11 mouse cellular contexts compared by ENCODE assay signal in genomic region chr11:31563826-31564741, GRCm38 (mm10).
DNase-seq lines count a peak whose midpoint lies in the region; ATAC-seq and TF ChIP-seq lines count a peak whose summit lies in the region.
"Had no signal": no experiment of that assay in that cellular context is flagged by ENCODE, and none has a peak within 500 bp of the region (broad histone marks: within the 10 kb centered on the region; RNA-seq: fewer than 3 reads in every experiment).

No protein-coding gene starts in this region.

- DNase-seq in Patski (ENCODE audit: low read depth, low spot score) = peak; percentile 85
- peak; percentile 15 to 37 for DNase-seq in gastrocnemius, adult 8-10 months (ENCODE audit: low spot score in 2 of 2)
- peak; percentile 66 for DNase-seq in heart, postnatal 25 days (ENCODE audit: low spot score)
- no peak for DNase-seq in thymus, postnatal 4 days
- no peak for DNase-seq in liver, postnatal 0 days
- DNase-seq in cerebellum, adult 2 months = no peak
- no peak for DNase-seq in layer of hippocampus, adult 18-20 months (ENCODE audit: low spot score in 2 of 2)

- in situ Hi-C loops in Patski (cut with MboI; ENCODE audit: low pct_unique_long_range_greater_than_20kb) = no loop called here

- no peaks in the 10 kb centered on the region for H3K27me3 ChIP-seq in Patski
- no peaks in the 10 kb centered on the region for H3K27me3 ChIP-seq in lung, embryonic 16.5 days (ENCODE audit: control insufficient read depth, insufficient read depth, low read depth, low read length)
- H3K27me3 ChIP-seq in liver, postnatal 0 days (ENCODE audit: insufficient read depth, low read length) = no peaks in the 10 kb centered on the region
- no peaks in the 10 kb centered on the region; the same call in 1 of the 2 replicates for H3K27me3 ChIP-seq in cerebellum, adult 2 months (ENCODE audit: control insufficient read depth, insufficient read depth, low read length)
- H3K27me3 ChIP-seq: forebrain, embryonic 12.5 days had no signal

- POLR2A ChIA-PET in Patski (lab: Charles Lee) = interaction anchor here (0.9 to 2.1 kb wide), 3 partner anchors 9 to 195 kb away, joined by 4 to 7 read pairs (median 6); no protein-coding TSS in a partner anchor

- TF ChIP-seq CTCF in Patski (IDR thresholded peaks at IDR 0.05) = no peak
- TF ChIP-seq CTCF in liver, postnatal 0 days (IDR thresholded peaks at IDR 0.05; ENCODE audit: low read depth) = no peak
- no peak for TF ChIP-seq CTCF in cerebellum, adult 2 months (IDR thresholded peaks at IDR 0.05; ENCODE audit: borderline replicate concordance, insufficient read depth, low read depth, low read length)

- H3K4me1 ChIP-seq in lung, embryonic 16.5 days (replicated peaks; ENCODE audit: control insufficient read depth, insufficient read depth, low read length) = peaks cover 11% of the 10 kb centered on the region; the same call in 1 of the 2 replicates
- no peaks in the 10 kb centered on the region for H3K4me1 ChIP-seq in liver, postnatal 0 days (ENCODE audit: insufficient read depth)
- no peaks in the 10 kb centered on the region; the same call in 1 of the 2 replicates for H3K4me1 ChIP-seq in cerebellum, adult 2 months (ENCODE audit: control insufficient read depth, insufficient read depth, low read length)
- H3K4me1 ChIP-seq: forebrain, embryonic 12.5 days had no signal

- H3K36me3 ChIP-seq in lung, embryonic 16.5 days (ENCODE audit: control insufficient read depth, insufficient read depth, low read length) = no peaks in the 10 kb centered on the region
- H3K36me3 ChIP-seq in liver, postnatal 0 days (replicated peaks; ENCODE audit: insufficient read depth, low read length) = no peaks in the 10 kb centered on the region
- H3K36me3 ChIP-seq: forebrain, embryonic 12.5 days had no signal

- no peaks in the 10 kb centered on the region for H3K9me3 ChIP-seq in lung, embryonic 16.5 days (ENCODE audit: control insufficient read depth, low read length)
- no peaks in the 10 kb centered on the region for H3K9me3 ChIP-seq in liver, postnatal 0 days (ENCODE audit: low read length)
- H3K9me3 ChIP-seq: forebrain, embryonic 12.5 days had no signal

- H3K4me2 ChIP-seq in lung, embryonic 16.5 days (ENCODE audit: low read depth, low read length) = no peak overlapping the region
- H3K4me2 ChIP-seq in liver, postnatal 0 days (ENCODE audit: low read depth, low read length) = no peak overlapping the region
- H3K4me2 ChIP-seq: forebrain, embryonic 12.5 days; midbrain, embryonic 11.5 days had no signal

- no peak overlapping the region for H3K4me3 ChIP-seq in lung, embryonic 16.5 days (ENCODE audit: low read length)
- no peak overlapping the region for H3K4me3 ChIP-seq in liver, postnatal 0 days (ENCODE audit: low read depth, low read length)
- H3K4me3 ChIP-seq in cerebellum, adult 2 months (replicated peaks; ENCODE audit: insufficient read depth, low read depth, low read length) = no peak overlapping the region
- H3K4me3 ChIP-seq: forebrain, embryonic 12.5 days; layer of hippocampus, adult 2 months had no signal

- peak; percentile 93 for ATAC-seq in Patski
- peak; percentile 75 for ATAC-seq in lung, embryonic 16.5 days (ENCODE audit: low read depth)
- ATAC-seq in liver, postnatal 0 days = no peak

- 38% methylated on average over 10 of the region's 10 CpGs for WGBS in lung, embryonic 16.5 days
- WGBS in liver, postnatal 0 days (ENCODE audit: insufficient replicate concordance) = 49% methylated on average over 10 of the region's 10 CpGs
- WGBS in cerebellum, adult 2 months = 55% methylated on average over 10 of the region's 10 CpGs

- intact Hi-C loops in heart, postnatal 25 days (cut with DNase I) = no loop called here

- H3K9ac ChIP-seq in lung, embryonic 16.5 days (ENCODE audit: low read length) = no peak overlapping the region
- no peak overlapping the region for H3K9ac ChIP-seq in liver, postnatal 0 days (replicated peaks)
- H3K9ac ChIP-seq: forebrain, embryonic 12.5 days had no signal

- CTCF ChIA-PET in Patski (lab: Charles Lee) = interaction anchor here (1.5 to 1.6 kb wide), 2 partner anchors 21 to 45 kb away, joined by 3 to 4 read pairs; no protein-coding TSS in a partner anchor

- TF ChIP-seq POLR2A in cerebellum, adult 2 months (IDR thresholded peaks at IDR 0.05; ENCODE audit: borderline replicate concordance, insufficient read depth, low read length) = no peak

- H3K27ac ChIP-seq in lung, embryonic 16.5 days (ENCODE audit: low read length) = peak overlapping the region; percentile 32; the same call in 1 of the 2 replicates
- no peak overlapping the region for H3K27ac ChIP-seq in liver, postnatal 0 days (ENCODE audit: low read depth)
- no peak overlapping the region for H3K27ac ChIP-seq in cerebellum, adult 2 months (ENCODE audit: insufficient read depth, low read length)
- H3K27ac ChIP-seq: forebrain, embryonic 12.5 days; layer of hippocampus, adult 2 months had no signal

- TF ChIP-seq EP300 in liver, postnatal 0 days (IDR thresholded peaks at IDR 0.05; ENCODE audit: low read depth) = no peak

Comparison
In these comparisons a context has a peak if more than half of its experiments do, and no peak if none do; other contexts are left out.
1. DNase-seq: peak in Patski (single experiment), gastrocnemius, adult 8-10 months (2 of 2) and heart, postnatal 25 days (single experiment); none in thymus, postnatal 4 days (single experiment), liver, postnatal 0 days (single experiment), cerebellum, adult 2 months (0 of 2) and layer of hippocampus, adult 18-20 months (0 of 2).